Mouse (Mus musculus) neutrophil, adult 5-6 weeks (primary cell): ENCODE measurements around the gene Cnppd1. TPM values are rescaled to one million over a fixed set of nuclear protein-coding genes. Genes with fewer than 3 reads are reported as not detected.
A peak's percentile ranks its signal among the peaks of the same experiment; 100 is the strongest.

Source experiments
- ATAC-seq: fragments of 151-379, 151-347 bp; 2 replicates; pipeline ENCODE4 v1.8.0; 2017; ENCODE audit warnings: mild to moderate bottlenecking, moderate TSS enrichment; ENCODE audit not compliant: insufficient number of reproducible peaks, poor library complexity, low FRiP score, severe bottlenecking; ENCODE audit errors: extremely low read depth
- total RNA-seq: library from RNA; stranded (forward); fragments of 200-1000 nt; gene quantifications from 2 replicates; pipeline ENCODE4 v1.2.3, GENCODE M21; 2017

Gene Cnppd1
- 126 and 131 TPM in 2 replicates for total RNA-seq

DNA sequence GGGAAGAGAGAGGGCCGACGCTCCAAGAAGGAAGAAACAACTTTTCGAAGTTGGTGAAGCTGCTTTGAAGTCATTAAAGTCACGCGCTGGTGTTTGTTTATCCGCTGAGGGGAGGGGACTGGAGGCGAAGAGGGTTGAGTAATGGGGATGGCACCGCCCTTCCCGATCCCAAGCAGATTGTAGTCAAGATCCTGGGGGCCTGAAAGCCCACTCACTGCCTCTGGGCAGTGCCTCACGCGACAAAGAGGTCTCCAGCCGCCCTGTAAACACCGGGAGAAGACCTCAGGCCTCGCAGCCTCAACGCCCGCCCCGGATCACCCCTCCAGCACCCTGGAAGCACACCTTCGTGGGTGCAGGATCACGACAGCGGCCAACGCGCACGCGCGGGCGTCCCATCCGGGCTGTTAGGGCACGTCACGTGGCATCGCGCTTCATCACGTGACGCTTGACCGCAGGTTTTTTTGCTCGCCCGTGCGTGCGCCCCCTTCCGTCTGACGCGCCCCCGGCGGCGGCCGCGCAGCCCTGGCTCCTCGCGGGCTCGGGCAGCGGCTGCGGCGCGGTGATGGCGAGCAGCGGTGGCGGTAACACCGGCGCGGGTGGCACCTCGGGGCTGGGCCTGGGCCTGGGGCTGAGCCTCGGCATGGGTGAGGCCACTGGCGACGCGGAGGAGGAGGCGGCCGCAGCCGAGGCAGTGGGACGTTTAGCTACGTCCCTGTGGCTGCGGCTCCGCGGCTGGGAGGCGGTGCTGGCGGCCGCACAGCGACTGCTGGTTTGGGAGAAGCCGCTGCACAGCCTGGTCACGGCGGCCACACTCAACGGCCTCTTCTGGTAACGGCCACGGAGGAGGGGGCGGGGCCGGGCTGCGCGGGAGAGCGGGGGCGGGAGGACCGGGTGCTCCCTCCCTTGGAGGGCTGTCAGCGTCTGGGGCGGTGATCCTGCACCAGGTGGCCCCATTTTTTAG is at the start of gene Cnppd1, which contains the start of gene Retreg2:
Cnppd1 (minus strand) TSS at position 411 of the 961 bp plus-strand sequence.
Retreg2 (plus strand) TSS at position 478 of the 961 bp plus-strand sequence.
- ATAC-seq, result peak; percentile 62

DNA sequence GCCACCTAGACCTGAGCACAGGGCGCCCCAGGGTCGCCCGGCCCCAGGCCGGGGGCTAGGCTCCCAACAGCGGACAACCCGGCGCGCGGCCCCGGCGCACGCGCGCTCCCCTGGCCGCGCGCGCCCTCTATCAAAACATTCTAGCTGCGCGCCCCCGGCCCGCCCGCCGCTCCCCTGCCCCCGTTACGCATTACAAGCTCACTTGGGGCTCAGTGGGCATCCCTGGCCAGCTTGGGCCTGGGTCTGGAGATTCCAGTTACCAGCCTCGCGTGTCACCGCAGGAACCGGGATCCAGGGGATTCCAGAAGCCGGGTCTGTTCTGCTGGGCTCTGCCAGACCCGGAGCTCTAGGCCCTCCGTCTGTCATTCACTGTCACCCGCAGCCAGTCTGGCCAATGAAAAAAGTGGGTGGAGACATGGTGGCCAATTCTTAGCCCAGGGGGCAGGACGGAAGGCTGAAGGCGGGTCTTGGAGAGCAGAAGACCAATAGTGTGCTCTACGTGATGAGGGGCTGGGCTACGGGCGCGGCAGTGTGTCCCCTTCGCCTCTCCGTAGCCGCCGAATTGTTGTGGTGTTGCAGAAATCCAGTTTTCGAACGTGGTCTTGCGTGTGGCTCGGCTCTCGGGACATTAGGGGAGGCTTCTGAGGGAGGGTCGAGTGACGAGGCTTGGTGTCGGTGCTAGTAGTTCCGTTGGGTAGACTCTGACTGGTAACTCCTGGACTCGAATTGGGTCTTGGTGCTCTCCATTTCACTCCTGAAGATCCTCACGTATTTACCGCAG is 49.3 kb upstream of the Cnppd1 start, which contains the start of the genes Ankzf1 and Atg9a:
Ankzf1 (plus strand) TSS at position 530 of the 781 bp plus-strand sequence.
Atg9a (minus strand) TSS at position 575 of the 781 bp plus-strand sequence.
- peak; percentile 95 for ATAC-seq

- ATAC-seq, result no peak
Measured at GRCm38 (mm10) chr1:75191258-75191621, 48.7 kb upstream of the Cnppd1 start.

DNA sequence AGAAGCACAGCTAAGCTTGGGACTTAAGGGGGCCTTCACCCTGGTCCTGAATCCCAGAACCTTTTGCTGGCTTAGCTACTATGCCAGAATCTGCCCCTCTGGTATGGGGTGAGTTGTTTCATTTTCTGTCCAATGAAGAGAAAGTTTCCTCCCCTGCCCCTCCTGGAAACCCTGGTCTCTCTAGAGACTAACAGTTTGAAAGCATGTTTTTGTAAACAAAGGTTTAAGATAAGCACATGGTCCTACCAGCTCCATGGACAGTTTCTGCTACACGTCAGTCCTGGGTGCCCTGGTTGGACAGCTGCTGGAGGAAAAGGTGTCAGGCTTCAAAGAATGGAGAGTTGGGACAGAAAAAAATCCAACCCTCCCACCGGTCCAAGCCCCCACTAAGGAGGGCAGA is 48.1 kb upstream of the Cnppd1 start:
- no peak for ATAC-seq

GRCm38 (mm10) chr1:75187914-75188483 is 45.5 kb upstream of the Cnppd1 start:
- ATAC-seq, result peak; percentile 68

GRCm38 (mm10) chr1:75187126-75187525 is 44.6 kb upstream of the Cnppd1 start:
- ATAC-seq, result no peak

DNA sequence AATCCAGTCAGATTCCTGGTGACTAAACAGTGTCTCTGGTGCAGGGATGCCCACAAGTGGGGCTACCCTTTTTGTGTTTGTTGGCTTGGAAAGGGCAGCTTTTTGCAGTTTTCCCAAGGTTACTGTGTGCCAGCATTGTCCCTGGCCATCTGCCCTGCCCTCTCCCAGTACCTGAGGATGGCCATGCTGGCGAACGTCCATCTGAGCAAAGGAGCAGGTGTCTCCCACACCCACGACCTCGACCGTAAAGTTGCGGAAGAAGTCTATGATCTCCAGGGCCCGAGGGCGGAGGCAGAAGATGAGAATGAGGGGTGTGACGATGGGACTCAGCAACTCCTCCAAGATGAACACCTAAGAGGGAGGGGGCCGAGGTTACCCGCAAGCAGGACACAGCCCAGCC is 43.0 kb upstream of the Cnppd1 start:
- ATAC-seq, result no peak

GRCm38 (mm10) chr1:75182160-75182559 is 39.6 kb upstream of the Cnppd1 start:
- no peak for ATAC-seq

DNA sequence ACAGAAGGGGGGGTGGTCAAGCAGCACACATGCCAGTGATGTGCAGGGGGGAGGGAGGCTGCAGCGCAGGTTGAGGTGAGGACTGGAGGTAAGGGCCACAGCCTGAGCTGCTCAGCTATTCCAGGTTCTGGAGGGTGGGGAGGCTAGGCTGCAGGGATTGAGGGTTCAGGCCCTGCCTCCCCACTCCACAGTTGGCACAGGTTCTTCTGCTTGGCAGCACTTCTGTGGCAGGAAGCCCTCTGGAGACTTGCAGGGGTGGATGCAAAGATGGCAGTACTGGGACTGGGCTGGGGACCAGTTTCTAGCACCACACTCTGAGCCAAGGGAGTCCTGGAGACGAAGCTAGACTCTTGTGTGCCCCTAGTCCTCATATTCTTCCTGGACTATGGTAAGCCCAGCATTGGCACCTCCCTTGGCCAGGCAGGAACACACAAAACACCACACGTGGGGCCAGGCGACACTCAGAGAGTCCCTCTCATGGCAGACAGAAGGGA is 38.9 kb upstream of the Cnppd1 start:
- no peak for ATAC-seq

DNA sequence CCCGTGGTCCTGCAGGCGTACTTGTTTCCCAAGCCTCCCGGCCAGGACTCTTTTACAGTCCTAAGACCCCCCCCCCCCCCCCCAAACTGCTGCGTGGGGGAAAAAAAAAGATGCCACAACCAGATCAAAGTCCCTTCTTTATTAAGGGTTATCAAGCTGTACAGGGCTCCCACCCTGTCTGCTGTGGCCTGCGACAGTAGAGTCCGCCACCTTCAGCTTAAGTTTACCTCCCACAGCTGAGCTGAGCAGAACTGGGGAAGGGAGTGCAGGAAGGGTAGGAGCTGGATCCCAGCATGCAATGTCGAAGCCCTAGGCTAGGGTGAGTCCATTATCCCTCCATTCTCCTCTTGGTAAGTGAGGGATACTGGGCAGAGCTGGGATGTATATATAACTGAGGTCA is 38.2 kb upstream of the Cnppd1 start:
- ATAC-seq, result no peak

GRCm38 (mm10) chr1:75180105-75180590 is 37.6 kb upstream of the Cnppd1 start, which contains the start of gene Abcb6:
Gene Abcb6, minus strand, starts transcription at chr1:75180392.
- peak; percentile 86 for ATAC-seq

- ATAC-seq, result no peak
Measured at GRCm38 (mm10) chr1:75179334-75180104, 37.0 kb upstream of the Cnppd1 start.

DNA sequence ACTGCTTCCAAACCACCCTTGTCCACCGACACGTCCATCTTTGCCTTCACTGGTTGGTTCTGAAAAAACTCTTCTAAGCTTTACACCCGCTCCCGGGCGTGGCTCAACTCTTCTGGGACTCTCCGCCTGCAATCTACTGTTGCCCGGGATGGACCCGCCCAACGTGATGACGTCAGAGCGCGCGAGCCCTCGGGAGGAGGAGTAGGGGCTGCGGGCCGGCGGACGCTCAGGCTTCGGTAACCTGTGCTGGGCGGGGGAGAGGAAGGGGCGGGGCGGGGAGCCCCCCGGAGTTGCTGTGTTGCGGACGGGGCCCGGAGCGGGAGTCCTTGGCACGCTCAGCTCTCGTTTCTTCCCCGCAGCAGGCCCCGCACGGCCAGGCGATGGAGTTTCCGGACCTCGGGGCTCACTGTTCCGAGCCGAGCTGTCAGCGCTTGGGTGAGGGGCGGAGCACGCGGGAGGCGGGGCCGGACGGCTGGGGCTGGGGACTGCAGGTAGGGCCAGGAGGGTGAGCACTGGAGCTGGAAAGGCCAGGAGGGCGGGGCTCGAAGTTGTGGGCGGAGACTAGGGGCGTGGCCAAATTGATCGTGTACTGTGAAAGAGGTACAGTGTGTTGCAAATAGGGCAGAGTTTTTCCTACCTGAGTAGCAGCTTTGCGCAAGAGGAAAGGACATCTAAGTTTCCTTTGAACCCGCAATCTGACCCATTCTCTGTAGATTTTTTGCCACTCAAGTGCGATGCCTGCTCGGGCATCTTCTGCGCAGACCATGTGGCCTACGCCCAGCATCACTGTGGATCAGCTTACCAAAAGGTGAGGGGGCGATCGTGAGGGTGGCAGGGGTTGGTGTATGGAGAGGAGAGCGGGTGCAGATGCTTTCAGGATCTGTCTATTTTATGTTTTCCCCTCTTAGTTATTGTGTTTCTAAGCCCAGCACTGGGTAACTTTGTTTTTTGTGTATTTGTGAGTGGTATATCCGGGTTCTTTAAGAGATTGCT is 26.3 kb upstream of the Cnppd1 start, which contains the start of gene Zfand2b:
Zfand2b (plus strand) TSS at position 175 of the 993 bp plus-strand sequence.
- ATAC-seq, result peak; percentile 91

DNA sequence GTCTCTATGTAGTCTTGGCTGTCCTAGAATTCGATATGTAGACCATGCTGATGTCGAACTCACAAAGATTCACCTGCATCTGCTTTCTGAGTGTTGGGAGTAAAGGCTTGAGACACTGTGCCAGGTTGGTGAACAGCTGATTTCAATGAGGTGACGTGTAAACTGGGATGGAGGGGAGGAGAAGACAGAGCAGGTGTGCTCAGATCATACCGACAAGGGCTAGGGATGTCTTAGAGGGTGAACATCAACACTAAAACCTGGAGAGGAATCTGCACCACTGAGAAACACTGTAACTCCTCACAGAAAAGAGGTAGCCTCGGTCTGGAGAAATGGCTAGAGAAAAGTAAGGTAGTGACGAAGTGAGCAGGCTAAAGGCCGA is 25.6 kb upstream of the Cnppd1 start:
- ATAC-seq, result no peak

DNA sequence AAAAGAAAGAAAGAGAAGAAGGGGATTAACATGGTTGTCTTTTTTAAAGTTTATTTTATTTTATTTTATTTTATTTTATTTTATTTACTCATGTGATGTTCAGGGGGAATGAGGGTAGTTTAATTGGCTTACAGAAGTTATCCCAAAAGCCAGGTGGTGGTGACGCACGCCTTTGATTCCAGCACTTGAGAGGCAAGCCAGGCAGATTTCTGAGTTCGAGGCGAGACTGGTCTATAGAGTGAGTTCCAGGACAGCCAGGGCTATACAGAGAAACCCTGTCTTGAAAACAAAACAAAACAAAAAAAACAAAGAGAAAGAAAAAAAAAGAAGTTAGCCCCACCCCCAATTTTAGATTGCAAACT is 17.7 kb upstream of the Cnppd1 start:
- no peak for ATAC-seq

DNA sequence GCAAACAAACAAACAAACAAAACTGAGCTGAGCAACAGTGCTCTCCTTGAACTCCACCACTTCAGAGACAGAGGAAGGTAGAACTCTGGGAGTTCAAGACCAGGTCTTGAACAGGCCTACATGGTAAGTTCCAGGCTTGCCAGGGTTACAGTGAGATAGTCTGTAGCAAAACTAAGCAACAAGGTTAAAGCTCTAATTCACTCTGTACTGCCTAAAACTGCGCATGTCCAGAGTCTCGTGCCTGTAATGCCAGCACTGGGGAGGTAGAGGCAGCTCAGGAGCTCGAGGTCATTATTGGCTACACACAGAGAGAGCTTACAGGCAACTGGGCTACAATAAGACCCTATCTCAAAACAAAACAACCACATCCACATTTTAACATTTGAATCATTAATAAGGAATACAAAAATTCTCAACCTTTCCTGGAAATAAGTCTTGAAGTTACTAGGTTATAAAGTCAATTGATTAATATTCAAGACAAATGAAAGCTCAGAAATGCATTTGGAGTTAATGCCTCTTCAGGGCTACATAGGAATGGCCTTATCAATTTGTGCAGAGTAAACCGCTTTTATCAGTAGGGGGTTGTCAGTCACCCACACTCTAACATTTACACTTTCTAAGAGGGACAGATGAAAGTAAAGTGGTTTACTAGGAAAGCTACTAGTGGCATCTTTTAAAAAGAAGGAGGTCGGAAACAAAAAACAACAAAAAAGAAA is 17.2 kb upstream of the Cnppd1 start:
- no peak for ATAC-seq
